8 mouse cellular contexts compared by ENCODE assay signal in genomic region chr5:151023461-151023860, GRCm38 (mm10).
A peak's percentile ranks its signal among the peaks of the same experiment; 100 is the strongest.
DNase-seq lines count a peak whose midpoint lies in the region; ATAC-seq and TF ChIP-seq lines count a peak whose summit lies in the region.

No protein-coding gene starts in this region.

- H3K36me3 ChIP-seq in liver, embryonic 12.5 days, result no peaks in the 10 kb centered on the region
- no peaks in the 10 kb centered on the region for H3K36me3 ChIP-seq in forebrain, embryonic 13.5 days (ENCODE audit: poor library complexity, severe bottlenecking)
- no peaks in the 10 kb centered on the region for H3K36me3 ChIP-seq in limb, embryonic 14.5 days (ENCODE audit: control insufficient read depth, insufficient read depth, low read length)

- intact Hi-C loops in heart, postnatal 14 days (cut with DNase I), result no loop called here

- peak; percentile 19 for DNase-seq in liver
- peak; percentile 21 to 25 for DNase-seq in heart, postnatal 14 days
- peak; percentile 54 for DNase-seq in limb, embryonic 14.5 days (ENCODE audit: low spot score)
- DNase-seq in retina, embryonic 14.5 days (ENCODE audit: low spot score), result peak; percentile 41
- no peak for DNase-seq in thymus, postnatal 10 days (ENCODE audit: low spot score in 2 of 2)
- no peak for DNase-seq in adrenal gland, postnatal 36 days

- no peak for ATAC-seq in liver, embryonic 12.5 days
- ATAC-seq in forebrain, embryonic 13.5 days, result no peak
- ATAC-seq in limb, embryonic 14.5 days (ENCODE audit: low FRiP score, low read depth), result 0 out of 2 replicates have a peak, but pooled peaks have one; percentile 64

- no peaks in the 10 kb centered on the region for H3K9me3 ChIP-seq in liver, embryonic 12.5 days (replicated peaks)
- no peaks in the 10 kb centered on the region for H3K9me3 ChIP-seq in forebrain, embryonic 13.5 days (replicated peaks)
- H3K9me3 ChIP-seq in limb, embryonic 14.5 days (ENCODE audit: control insufficient read depth, low read length), result no peaks in the 10 kb centered on the region

- no peaks in the 10 kb centered on the region for H3K27me3 ChIP-seq in liver, embryonic 12.5 days (replicated peaks)
- H3K27me3 ChIP-seq in forebrain, embryonic 13.5 days, result no peaks in the 10 kb centered on the region
- H3K27me3 ChIP-seq in limb, embryonic 14.5 days (ENCODE audit: control insufficient read depth, insufficient read depth, low read length), result no peaks in the 10 kb centered on the region

- H3K27ac ChIP-seq in liver, embryonic 12.5 days, result no peak overlapping the region
- 0 out of 2 replicates have a peak overlapping the region, but pooled peaks have one; percentile 14 for H3K27ac ChIP-seq in forebrain, embryonic 13.5 days
- no peak overlapping the region for H3K27ac ChIP-seq in limb, embryonic 14.5 days (replicated peaks; ENCODE audit: low read depth, low read length)

- no peak overlapping the region for H3K4me3 ChIP-seq in liver, embryonic 12.5 days
- no peak overlapping the region for H3K4me3 ChIP-seq in forebrain, embryonic 13.5 days
- H3K4me3 ChIP-seq in limb, embryonic 14.5 days (replicated peaks; ENCODE audit: low read length), result no peak overlapping the region

- H3K4me1 ChIP-seq in liver, embryonic 12.5 days, result no peaks in the 10 kb centered on the region
- peaks cover 43% of the 10 kb centered on the region for H3K4me1 ChIP-seq in forebrain, embryonic 13.5 days
- H3K4me1 ChIP-seq in limb, embryonic 14.5 days (ENCODE audit: control insufficient read depth, insufficient read depth, low read length), result peaks cover 34% of the 10 kb centered on the region

- WGBS in liver, embryonic 12.5 days (ENCODE audit: insufficient replicate concordance), result 47% methylated on average over 8 of the region's 8 CpGs
- WGBS in forebrain, embryonic 13.5 days, result 7% methylated on average over 8 of the region's 8 CpGs
- 8% methylated on average over 8 of the region's 8 CpGs for WGBS in limb, embryonic 14.5 days

- no peak overlapping the region for H3K4me2 ChIP-seq in liver, embryonic 12.5 days
- peak overlapping the region; percentile 12; the same call in 1 of the 2 replicates for H3K4me2 ChIP-seq in forebrain, embryonic 13.5 days
- 0 out of 2 replicates have a peak overlapping the region, but pooled peaks have one; percentile 1 for H3K4me2 ChIP-seq in limb, embryonic 14.5 days (replicated peaks; ENCODE audit: low read depth, low read length, severe bottlenecking)

- H3K9ac ChIP-seq in liver, embryonic 12.5 days, result no peak overlapping the region
- H3K9ac ChIP-seq in forebrain, embryonic 13.5 days, result no peak overlapping the region
- 0 out of 2 replicates have a peak overlapping the region, but pooled peaks have one; percentile 3 for H3K9ac ChIP-seq in limb, embryonic 14.5 days (ENCODE audit: low read depth, low read length, severe bottlenecking)

- TF ChIP-seq POLR2A in limb, embryonic 14.5 days (IDR thresholded peaks at IDR 0.05; ENCODE audit: borderline replicate concordance, extremely low read depth, insufficient read depth, insufficient read length), result no peak

Comparison
In these comparisons a context has a peak if more than half of its experiments do, and no peak if none do; other contexts are left out.
1. DNase-seq: peak in liver (single experiment), heart, postnatal 14 days (2 of 2), limb, embryonic 14.5 days (single experiment) and retina, embryonic 14.5 days (single experiment); none in thymus, postnatal 10 days (0 of 2) and adrenal gland, postnatal 36 days (0 of 2).